Mouse (Mus musculus) small intestine, adult 2 months (tissue): ENCODE data around the gene Dgcr6.
"Not testable (repeated sequence)": the region's sequence is repeated elsewhere in the genome, so short reads cannot be mapped to it uniquely, and the experiment has no call there.

Experiments used
- CTCF ChIP-seq: fragments of 200-500 bp; IDR thresholded peaks from 2 replicates; pipeline ENCODE4 v1.5.1; 2012; ENCODE audit warnings: low read depth, mild to moderate bottlenecking, control low read depth, inconsistent platforms, low read length, moderate library complexity, mixed read lengths; ENCODE audit not compliant: insufficient replicate concordance, insufficient read length; ENCODE audit errors: extremely low read depth
- POLR2A ChIP-seq: fragments of 200-500 bp; IDR thresholded peaks from 2 replicates; pipeline ENCODE4 v1.6.1; 2012; ENCODE audit warnings: low read depth, mild to moderate bottlenecking, control low read depth, inconsistent platforms, low read length, moderate library complexity

GRCm38 (mm10) chr16:18016482-18016881 is 36.2 kb upstream of the Dgcr6 start:
- TF ChIP-seq CTCF, POLR2A: not testable (repeated sequence)
